Mouse (Mus musculus): ENCODE results near the gene Acaca.

GRCm38 (mm10) chr11:84146081-84146480 lies 16.6 kb downstream of the Acaca start:
- no peak for TF ChIP-seq POLR2A (IDR thresholded peaks at IDR 0.05; ENCODE audit: borderline replicate concordance, extremely low read depth, low read depth, low read length)
- no peak for TF ChIP-seq CTCF (IDR thresholded peaks at IDR 0.05; ENCODE audit: insufficient read depth, low read length)
